Mouse (Mus musculus): ENCODE measurements around the gene Zfp853.

- TF ChIP-seq CTCF (IDR thresholded peaks at IDR 0.05; ENCODE audit: borderline replicate concordance, insufficient read depth, low read depth, low read length) = no peak
- TF ChIP-seq POLR2A (IDR thresholded peaks at IDR 0.05; ENCODE audit: borderline replicate concordance, insufficient read depth, low read length) = no peak
These were observed 16.5 kb upstream of the Zfp853 start for GRCm38 (mm10) chr5:143309916-143310315.
